Mouse (Mus musculus) Patski (cell line): ENCODE measurements around the gene Gm20431. TPM values are rescaled to one million over a fixed set of nuclear protein-coding genes. Genes with fewer than 3 reads are reported as not detected.

Experiments
- ATAC-seq: fragments of 100-300 bp; one replicate; pipeline ENCODE4 v1.8.0; 2021
- CTCF ChIA-PET: fragments of 350-600 bp; sonication (Branson Sonifier 250); formaldehyde crosslinking; loops from one replicate; lab custom pipeline; 2022; ENCODE audit warnings: inconsistent platforms; lab: Charles Lee
- POLR2A ChIA-PET: fragments of 350-600 bp; sonication (Branson Sonifier 250); formaldehyde crosslinking; loops from one replicate; lab custom pipeline; 2022; ENCODE audit warnings: antibody characterized with exemption, inconsistent platforms; lab: Charles Lee
- DNase-seq: peaks from one replicate; pipeline ENCODE4 v3.0.0-alpha.2; 2011; ENCODE audit warnings: low read depth, low spot score
- H3K27me3 ChIP-seq: fragments of 371-371 bp; one replicate; pipeline ENCODE4 v1.5.1; 2021
- CTCF ChIP-seq: fragments of 100-300 bp; IDR thresholded peaks from one replicate; pipeline ENCODE4 v1.5.1; 2021
- in situ Hi-C: fragments of 300-500 bp; cut with MboI; formaldehyde crosslinking; loops from 3 replicates; pipeline ENCODE4 v1.11.1; 2018; ENCODE audit warnings: low pct_unique_long_range_greater_than_20kb, mixed read lengths
- polyA plus RNA-seq: library from polyadenylated mRNA; unstranded; gene quantifications from one replicate; pipeline ENCODE4 v1.2.3, GENCODE M21; 2021

Gene Gm20431
- polyA plus RNA-seq, 1 experiment from 2014 or later, result 0.95 TPM

GRCm38 (mm10) chr2:167596726-167597491 lies 64.4 kb downstream of the Gm20431 start:
- POLR2A ChIA-PET, result no interaction called here
- no peak for DNase-seq
- TF ChIP-seq CTCF, result no peak
- CTCF ChIA-PET, result no interaction called here
- ATAC-seq, result no peak
- no peaks in the 10 kb centered on the region for H3K27me3 ChIP-seq
- in situ Hi-C loops, result no loop called here

- ChIA-PET CTCF (no interaction called here), POLR2A (no interaction called here)
- no peaks in the 10 kb centered on the region for H3K27me3 ChIP-seq
- ATAC-seq, result no peak
- in situ Hi-C loops, result no loop called here
- DNase-seq, result no peak
- no peak for TF ChIP-seq CTCF
Measured at GRCm38 (mm10) chr2:167596262-167596661, 65.0 kb downstream of the Gm20431 start.

DNA sequence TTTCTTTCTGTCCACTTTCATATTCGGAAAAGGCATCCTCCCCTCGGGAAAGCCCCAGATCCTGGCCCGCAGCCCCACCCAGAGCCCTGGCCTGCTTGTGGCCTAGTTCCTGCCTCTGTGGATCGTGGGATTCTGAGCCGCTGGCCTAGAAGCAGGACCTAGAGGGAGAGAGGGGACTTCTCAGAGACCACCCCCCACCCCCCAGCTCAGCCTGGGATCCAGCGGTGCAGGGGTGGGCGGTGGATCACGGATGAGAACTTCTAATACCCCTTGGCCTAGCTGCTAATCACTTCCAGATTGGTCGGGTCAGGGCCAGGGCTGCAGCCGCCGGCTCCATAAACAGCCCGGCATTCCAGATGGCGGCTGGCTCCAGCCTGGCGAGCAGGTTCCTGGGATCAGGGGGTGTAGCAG lies 65.5 kb downstream of the Gm20431 start:
- TF ChIP-seq CTCF, result no peak
- ChIA-PET CTCF (interaction anchor here (1.1 kb wide), 1 partner anchor 58 kb away, joined by 3 read pairs; the partner anchor contains the start of gene Snai1), POLR2A (no interaction called here)
- no peaks in the 10 kb centered on the region for H3K27me3 ChIP-seq
- in situ Hi-C loops, result no loop called here
- no peak for ATAC-seq
- DNase-seq, result no peak

DNA sequence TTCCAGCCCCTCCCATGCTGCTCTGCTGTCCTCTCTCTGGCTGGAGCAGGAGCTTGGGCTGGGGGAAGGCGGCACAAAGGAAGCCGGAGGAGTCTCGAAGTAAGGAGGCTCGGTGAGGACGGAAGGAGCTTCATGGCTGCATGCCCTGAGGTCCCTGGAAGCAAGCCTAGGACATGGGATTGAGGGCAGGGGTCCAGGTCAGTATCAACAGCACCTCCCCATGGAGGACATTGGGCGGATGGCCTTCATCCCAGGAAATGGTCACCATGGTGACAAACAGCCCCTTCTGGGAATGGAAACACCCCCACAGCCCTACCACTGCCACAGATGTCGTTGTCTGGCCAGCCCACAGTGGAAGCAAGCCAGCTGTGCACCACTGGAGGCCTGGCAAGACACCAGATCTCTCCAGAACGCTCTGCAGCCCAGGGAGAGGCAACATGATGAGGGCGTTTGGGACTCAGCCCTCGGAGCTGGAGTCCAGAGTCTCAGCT lies 66.8 kb downstream of the Gm20431 start:
- DNase-seq, result no peak
- no peaks in the 10 kb centered on the region for H3K27me3 ChIP-seq
- no peak for ATAC-seq
- no peak for TF ChIP-seq CTCF
- in situ Hi-C loops, result no loop called here
- CTCF ChIA-PET, result interaction anchor here (0.9 to 1.1 kb wide), 2 partner anchors 11 to 63 kb away, joined by 3 read pairs; no protein-coding TSS in a partner anchor
- POLR2A ChIA-PET, result interaction anchor here (0.7 kb wide), 1 partner anchor 12 kb away, joined by 3 read pairs; no protein-coding TSS in a partner anchor

- ATAC-seq (no peak), DNase-seq (no peak)
- in situ Hi-C loops, result no loop called here
- no peaks in the 10 kb centered on the region for H3K27me3 ChIP-seq
- TF ChIP-seq CTCF, result no peak
- CTCF ChIA-PET, result interaction anchor here (0.9 kb wide), 1 partner anchor 12 kb away, joined by 3 read pairs; no protein-coding TSS in a partner anchor
- POLR2A ChIA-PET, result no interaction called here
Measured at GRCm38 (mm10) chr2:167593551-167594250, 67.6 kb downstream of the Gm20431 start.

DNA sequence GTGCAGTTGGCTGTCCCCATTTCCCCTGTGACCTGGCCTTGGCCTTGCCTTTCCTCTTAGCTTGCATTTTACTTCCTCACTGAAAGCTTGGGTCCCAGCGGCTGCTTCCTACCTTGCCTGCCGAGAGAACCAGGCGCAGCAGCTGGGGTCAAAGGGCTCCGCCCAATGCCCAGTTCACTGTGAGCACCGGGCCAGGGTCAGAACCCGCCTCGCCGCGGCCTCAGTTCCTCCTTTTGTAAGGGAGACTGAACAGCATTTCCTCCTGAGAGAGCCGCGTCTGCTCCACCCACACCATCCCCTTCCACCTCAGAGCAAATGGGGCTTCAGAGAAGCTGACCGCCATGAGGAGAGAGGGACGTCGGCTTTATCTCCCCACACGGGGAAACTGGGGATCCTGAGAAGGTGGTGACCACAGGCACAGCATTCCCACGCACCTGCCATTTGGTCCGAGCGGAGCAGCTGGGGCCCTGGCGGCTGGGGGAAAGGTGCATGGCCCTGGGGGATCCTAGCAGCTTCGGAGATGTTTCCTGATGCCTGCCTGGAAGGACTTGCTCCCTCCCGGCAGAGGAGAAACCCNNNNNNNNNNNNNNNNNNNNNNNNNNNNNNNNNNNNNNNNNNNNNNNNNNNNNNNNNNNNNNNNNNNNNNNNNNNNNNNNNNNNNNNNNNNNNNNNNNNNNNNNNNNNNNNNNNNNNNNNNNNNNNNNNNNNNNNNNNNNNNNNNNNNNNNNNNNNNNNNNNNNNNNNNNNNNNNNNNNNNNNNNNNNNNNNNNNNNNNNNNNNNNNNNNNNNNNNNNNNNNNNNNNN lies 72.3 kb downstream of the Gm20431 start:
- ChIA-PET CTCF (no interaction called here), POLR2A (interaction anchor here (0.8 kb wide), 1 partner anchor 14 kb away, joined by 3 read pairs; no protein-coding TSS in a partner anchor)
- in situ Hi-C loops, result no loop called here
- no peaks in the 10 kb centered on the region for H3K27me3 ChIP-seq
- peak; percentile 21 for ATAC-seq
- no peak for DNase-seq
- no peak for TF ChIP-seq CTCF

DNA sequence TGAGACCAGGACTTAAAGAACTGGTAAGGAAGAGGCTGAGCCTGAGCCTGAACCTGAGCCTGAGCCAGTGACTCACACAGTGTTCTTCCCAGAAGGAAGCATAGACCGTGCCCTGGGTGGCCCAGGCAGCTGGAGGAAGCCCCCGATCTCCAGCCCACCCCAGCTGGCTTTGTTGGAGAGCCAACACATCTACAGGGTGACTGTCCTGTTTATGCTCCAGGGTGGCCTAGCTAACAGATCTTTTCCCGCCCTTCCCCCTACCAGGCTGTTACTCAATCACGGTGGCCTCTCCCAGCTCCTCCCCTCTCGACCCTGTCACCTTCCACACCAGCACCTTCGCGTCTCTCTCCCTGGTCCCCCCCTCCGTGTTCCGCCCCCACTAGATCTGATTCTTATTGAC lies 74.3 kb downstream of the Gm20431 start:
- DNase-seq (no peak), ATAC-seq (no peak)
- H3K27me3 ChIP-seq, result no peaks in the 10 kb centered on the region
- no peak for TF ChIP-seq CTCF
- ChIA-PET CTCF (interaction anchor here (1.0 to 1.7 kb wide), 2 partner anchors 10 to 12 kb away, joined by 4 read pairs; no protein-coding TSS in a partner anchor), POLR2A (no interaction called here)
- in situ Hi-C loops, result no loop called here

DNA sequence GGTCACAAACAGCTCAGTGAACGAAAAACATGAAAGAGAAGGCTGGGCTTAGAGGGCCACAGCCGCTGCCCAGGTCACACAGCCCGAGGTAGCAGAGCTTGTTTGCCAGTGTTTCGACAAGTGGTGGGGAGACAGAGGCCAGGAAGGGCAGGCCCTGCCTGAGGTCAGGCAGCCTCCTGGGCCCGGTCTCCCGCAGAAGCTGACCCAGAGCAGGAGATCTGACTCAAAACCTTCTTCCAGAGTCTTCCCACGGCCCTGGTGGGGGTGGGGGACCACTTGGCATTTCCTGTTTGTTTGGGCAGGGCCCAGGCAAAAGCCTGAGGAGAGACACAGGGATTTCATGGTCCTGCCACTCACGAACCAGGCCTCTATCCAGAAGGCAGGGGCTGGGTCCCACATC lies 75.3 kb downstream of the Gm20431 start:
- TF ChIP-seq CTCF, result no peak
- no peak for DNase-seq
- ChIA-PET CTCF (interaction anchor here (0.7 to 1.7 kb wide), 4 partner anchors 9 to 52 kb away, joined by 3 to 4 read pairs (median 4); no protein-coding TSS in a partner anchor), POLR2A (interaction anchor here (0.6 kb wide), 1 partner anchor 20 kb away, joined by 3 read pairs; no protein-coding TSS in a partner anchor)
- in situ Hi-C loops, result no loop called here
- ATAC-seq, result no peak
- H3K27me3 ChIP-seq, result no peaks in the 10 kb centered on the region

- in situ Hi-C loops, result no loop called here
- no peak for TF ChIP-seq CTCF
- CTCF ChIA-PET, result interaction anchor here (1.0 kb wide), 1 partner anchor 20 kb away, joined by 3 read pairs; no protein-coding TSS in a partner anchor
- POLR2A ChIA-PET, result interaction anchor here (0.6 kb wide), 1 partner anchor 21 kb away, joined by 3 read pairs; no protein-coding TSS in a partner anchor
- no peak for ATAC-seq
- H3K27me3 ChIP-seq, result no peaks in the 10 kb centered on the region
- DNase-seq, result no peak
Measured at GRCm38 (mm10) chr2:167585273-167585672, 76.0 kb downstream of the Gm20431 start.
